Mouse (Mus musculus) E14TG2a.4 (cell line): ENCODE measurements around the gene Prrc2a.
A peak's percentile ranks its signal among the peaks of the same experiment; 100 is the strongest.

Source experiments
- H3K27me3 ChIP-seq: 2 replicates; pipeline ENCODE4 v1.6.1; 2014; ENCODE audit warnings: low read length, control low read depth; ENCODE audit not compliant: insufficient read depth
- H3K36me3 ChIP-seq: 2 replicates; pipeline ENCODE4 v1.6.1; 2014; ENCODE audit warnings: low read length, control low read depth; ENCODE audit not compliant: insufficient read depth
- H3K4me1 ChIP-seq: replicated peaks from 2 replicates; pipeline ENCODE4 v1.6.1; 2014; ENCODE audit warnings: low read depth, low read length, control low read depth
- H3K4me3 ChIP-seq: replicated peaks from 2 replicates; pipeline ENCODE4 v1.5.1; 2014; ENCODE audit warnings: mild to moderate bottlenecking, low read length
- H3K9me3 ChIP-seq: 2 replicates; pipeline ENCODE4 v1.6.1; 2014; ENCODE audit warnings: low read length, control low read depth
- CTCF ChIP-seq: conservative IDR thresholded peaks from 2 replicates; pipeline ENCODE4 v1.5.1; 2014; ENCODE audit warnings: low read length
- NANOG ChIP-seq: IDR thresholded peaks from 2 replicates; pipeline ENCODE4 v1.6.1; 2014; ENCODE audit warnings: borderline replicate concordance, low read length, mixed read lengths
- POU5F1 ChIP-seq: IDR thresholded peaks from 2 replicates; pipeline ENCODE4 v1.6.1; 2014; ENCODE audit warnings: low read length, borderline replicate concordance

The Prrc2a gene

DNA sequence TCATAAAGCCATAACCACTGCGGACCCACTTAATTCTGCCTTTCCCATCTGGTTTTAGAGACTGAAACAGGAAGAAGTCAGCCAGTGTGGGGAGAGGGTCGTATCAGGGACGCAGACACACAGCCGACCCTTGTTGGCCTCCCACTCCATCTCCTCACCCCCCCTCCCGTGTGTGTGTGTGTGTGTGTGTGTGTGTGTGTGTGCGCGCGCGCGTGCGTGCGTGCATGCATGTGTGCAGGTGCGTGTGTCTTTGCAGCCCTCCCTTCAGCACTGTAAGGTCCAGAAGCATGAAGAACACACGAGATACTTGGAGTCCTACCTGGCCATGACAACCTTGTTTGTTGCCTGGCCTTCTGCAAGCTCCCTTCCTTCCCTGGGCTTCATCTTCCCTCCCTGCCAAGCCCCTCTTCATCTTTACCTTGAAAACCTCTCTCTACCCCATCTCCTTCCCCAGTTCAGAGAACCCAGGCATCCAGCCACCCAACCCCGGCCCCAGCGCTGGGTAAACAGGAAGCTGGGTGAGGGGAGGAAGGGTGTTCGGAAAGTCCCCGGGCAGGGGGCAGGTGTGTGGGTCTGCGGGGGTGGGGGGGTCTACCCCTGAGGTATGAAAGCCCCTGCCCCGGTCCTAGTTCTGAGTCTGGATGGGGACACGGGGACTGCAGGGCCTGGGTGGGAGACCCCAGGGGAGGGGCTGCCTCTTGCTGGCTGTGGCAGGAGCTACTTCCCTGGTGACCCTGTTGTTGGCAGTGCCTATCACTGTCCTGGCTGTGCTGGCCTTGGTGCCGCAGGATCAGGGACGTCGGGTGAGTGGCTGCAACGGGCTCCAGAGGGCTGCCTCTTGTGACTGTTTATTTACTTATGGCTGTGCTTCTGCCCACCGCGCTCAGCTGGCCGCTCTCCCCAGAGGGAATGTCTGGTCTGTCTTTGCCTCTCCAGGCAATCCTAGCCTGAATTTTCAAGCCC, 29.5 kb upstream of the Prrc2a start, which contains the start of gene Ltb:
Gene Ltb (plus strand): TSS at position 559 of the 963 bp plus-strand sequence.
- no peaks in the 10 kb centered on the region for H3K36me3 ChIP-seq
- H3K4me1 ChIP-seq, result peaks cover 45% of the 10 kb centered on the region
- H3K4me3 ChIP-seq, result peak within 1 kb of the TSS; percentile 73
- no peak for TF ChIP-seq CTCF
- TF ChIP-seq NANOG, result no peak
- no peak for TF ChIP-seq POU5F1
- H3K27me3 ChIP-seq, result peaks cover 70% of the 10 kb centered on the region
- 0 out of 2 replicates have a peak, but pooled peaks cover 5% of the 10 kb centered on the region for H3K9me3 ChIP-seq

DNA sequence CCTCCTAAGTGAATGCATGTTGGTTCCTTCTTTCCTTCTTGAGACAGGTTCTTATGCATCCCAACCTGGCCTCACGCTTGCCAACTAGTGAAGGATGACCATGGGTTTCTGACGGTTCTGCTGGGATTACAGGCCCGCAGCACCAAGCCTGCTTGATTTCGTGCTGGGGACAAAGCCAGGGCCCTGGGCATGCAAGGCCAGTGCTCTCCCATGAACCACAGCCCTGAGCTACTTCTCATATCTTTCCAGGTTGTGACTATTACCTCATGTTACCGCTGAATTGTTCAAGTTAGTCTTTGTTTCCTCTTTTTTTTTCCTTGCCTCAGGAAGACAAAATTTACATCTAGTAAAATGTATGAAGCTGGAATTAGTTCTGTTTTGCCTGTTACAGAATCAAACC, 28.2 kb upstream of the Prrc2a start:
- TF ChIP-seq CTCF, result no peak
- TF ChIP-seq POU5F1, result no peak
- TF ChIP-seq NANOG, result no peak
- Histone ChIP-seq H3K36me3 (no peaks in the 10 kb centered on the region), H3K4me1 (peaks cover 52% of the 10 kb centered on the region), H3K4me3 (no peak overlapping the region), H3K9me3 (no peaks in the 10 kb centered on the region), H3K27me3 (peaks cover 58% of the 10 kb centered on the region)

DNA sequence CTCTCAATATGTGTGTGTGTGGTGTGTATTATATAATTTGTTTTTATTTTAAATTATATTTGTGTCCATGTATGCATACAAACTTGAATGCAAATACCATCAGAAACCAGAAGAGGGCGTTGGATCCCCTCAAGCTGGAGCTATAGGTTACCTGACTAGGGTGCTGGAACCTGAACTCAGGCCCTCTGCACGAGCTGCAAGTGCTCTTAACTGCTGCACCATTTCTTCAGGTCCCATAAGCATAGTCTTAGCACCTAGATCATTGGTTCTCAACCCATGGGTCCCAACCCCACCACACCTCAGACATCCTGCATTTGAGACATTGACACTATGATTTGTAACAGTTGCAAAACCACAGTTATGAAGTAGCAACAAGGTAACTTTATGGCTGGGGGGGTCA, 27.0 kb upstream of the Prrc2a start:
- Histone ChIP-seq H3K36me3 (no peaks in the 10 kb centered on the region), H3K4me3 (no peak overlapping the region), H3K27me3 (peaks cover 47% of the 10 kb centered on the region), H3K4me1 (peaks cover 64% of the 10 kb centered on the region), H3K9me3 (no peaks in the 10 kb centered on the region)
- TF ChIP-seq NANOG (no peak), CTCF (peak; percentile 38)

DNA sequence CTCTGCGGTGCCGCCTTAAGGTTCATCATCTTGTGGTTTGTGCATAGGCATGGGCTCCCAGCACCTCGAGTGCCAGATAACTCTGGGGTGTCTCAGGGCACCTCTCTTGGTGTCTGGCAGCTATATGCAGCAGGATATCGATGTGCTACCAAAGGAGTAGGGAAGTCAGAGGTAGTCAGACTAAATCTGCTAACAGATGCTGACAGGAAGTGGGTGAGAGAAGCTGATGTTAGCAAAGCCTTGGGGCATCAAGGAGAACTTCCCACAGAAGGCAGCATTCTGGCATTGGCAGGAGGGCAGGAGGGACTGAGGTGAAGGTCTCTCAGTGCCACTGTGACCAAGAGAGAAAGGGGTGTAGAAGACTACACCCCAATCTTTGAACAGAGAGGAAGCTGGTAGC, 25.4 kb upstream of the Prrc2a start:
- Histone ChIP-seq H3K4me1 (peaks cover 63% of the 10 kb centered on the region), H3K27me3 (peaks cover 31% of the 10 kb centered on the region), H3K36me3 (no peaks in the 10 kb centered on the region), H3K4me3 (peak overlapping the region; percentile 11; the same call in 1 of the 2 replicates), H3K9me3 (no peaks in the 10 kb centered on the region)
- TF ChIP-seq POU5F1 (no peak), NANOG (no peak), CTCF (no peak)

DNA sequence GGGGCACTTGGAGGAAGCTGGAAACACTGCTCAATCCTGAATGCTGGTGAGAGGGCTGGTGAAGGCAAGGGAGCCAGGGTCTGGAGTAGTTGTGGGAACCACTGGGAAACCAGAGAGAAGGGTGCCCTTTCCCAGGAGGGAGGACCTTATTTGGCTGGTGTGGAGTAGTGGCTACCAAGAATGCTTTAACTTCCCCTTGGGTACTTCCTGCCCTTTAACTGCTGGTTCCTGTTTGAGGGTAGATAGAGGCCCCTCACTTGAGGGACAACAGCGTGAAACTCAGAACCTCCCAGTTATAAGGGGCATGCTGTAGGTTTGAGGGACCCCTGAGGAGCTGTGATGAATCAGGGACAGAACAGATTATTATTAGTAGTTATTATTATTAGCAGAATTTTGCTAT, 24.5 kb upstream of the Prrc2a start:
- Histone ChIP-seq H3K27me3 (peaks cover 22% of the 10 kb centered on the region), H3K4me3 (no peak overlapping the region), H3K9me3 (no peaks in the 10 kb centered on the region), H3K4me1 (peaks cover 63% of the 10 kb centered on the region), H3K36me3 (no peaks in the 10 kb centered on the region)
- no peak for TF ChIP-seq POU5F1
- no peak for TF ChIP-seq NANOG
- no peak for TF ChIP-seq CTCF

DNA sequence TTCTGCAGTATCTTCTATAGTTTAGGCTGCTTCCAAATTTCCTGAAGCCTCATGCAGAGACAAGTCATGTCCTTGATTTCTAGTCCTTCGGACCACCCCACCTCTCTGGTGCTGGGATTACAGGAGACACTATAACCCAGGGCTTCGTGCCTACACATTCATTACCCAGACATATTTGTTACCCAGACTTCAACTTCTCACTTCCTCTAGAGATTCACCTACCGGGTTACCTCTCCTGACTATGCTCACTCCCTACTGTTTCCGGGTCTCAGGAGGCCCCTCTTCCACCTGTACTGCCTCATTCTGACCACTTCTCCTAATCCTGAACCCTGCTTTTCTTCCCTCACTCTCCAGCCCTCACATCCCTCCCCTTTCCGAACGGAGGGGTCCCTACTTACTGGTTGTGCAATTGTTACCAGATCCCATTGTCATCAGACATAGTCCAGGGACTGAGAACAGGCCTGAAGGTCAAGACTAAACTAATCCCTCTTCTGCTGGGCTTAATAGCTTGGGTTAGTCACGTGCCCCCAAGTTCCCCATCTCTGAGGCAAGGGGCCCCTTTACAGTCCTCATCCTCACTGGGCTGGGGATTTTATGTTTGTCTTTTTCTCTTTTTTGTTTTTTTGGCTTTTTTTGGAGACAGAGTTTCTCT, 23.4 kb upstream of the Prrc2a start, which contains the start of gene Lst1:
Gene Lst1 (minus strand): TSS at position 481 of the 652 bp plus-strand sequence.
- TF ChIP-seq POU5F1 (no peak), CTCF (no peak), NANOG (no peak)
- no peaks in the 10 kb centered on the region for H3K9me3 ChIP-seq
- H3K4me3 ChIP-seq, result peak within 1 kb of the TSS; percentile 46
- H3K36me3 ChIP-seq, result no peaks in the 10 kb centered on the region
- peaks cover 68% of the 10 kb centered on the region for H3K4me1 ChIP-seq
- peaks cover 11% of the 10 kb centered on the region for H3K27me3 ChIP-seq

DNA sequence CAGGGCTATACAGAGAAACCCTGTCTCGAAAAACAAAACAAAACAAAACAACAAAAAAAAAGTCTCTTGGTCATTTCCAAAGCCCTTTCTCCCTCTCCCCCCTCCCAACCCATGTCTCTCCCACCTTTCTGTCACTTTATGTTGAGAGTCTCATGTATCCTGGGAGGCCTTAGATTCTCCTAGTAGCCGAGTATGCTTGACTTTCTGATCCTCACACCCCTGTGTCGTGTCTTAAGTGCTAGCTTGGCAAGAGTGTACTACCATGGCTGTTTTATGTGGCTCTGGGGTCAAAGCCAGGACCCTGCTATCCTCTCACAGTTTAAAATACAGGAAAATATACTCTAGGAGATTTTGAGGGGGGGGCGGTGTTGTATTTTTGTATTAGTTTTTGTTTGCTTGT, 22.6 kb upstream of the Prrc2a start:
- TF ChIP-seq POU5F1 (no peak), CTCF (no peak), NANOG (no peak)
- Histone ChIP-seq H3K4me1 (peaks cover 71% of the 10 kb centered on the region), H3K27me3 (peaks cover 5% of the 10 kb centered on the region; the same call in 1 of the 2 replicates), H3K4me3 (peak overlapping the region; percentile 46; the same call in 1 of the 2 replicates), H3K9me3 (no peaks in the 10 kb centered on the region), H3K36me3 (no peaks in the 10 kb centered on the region)

DNA sequence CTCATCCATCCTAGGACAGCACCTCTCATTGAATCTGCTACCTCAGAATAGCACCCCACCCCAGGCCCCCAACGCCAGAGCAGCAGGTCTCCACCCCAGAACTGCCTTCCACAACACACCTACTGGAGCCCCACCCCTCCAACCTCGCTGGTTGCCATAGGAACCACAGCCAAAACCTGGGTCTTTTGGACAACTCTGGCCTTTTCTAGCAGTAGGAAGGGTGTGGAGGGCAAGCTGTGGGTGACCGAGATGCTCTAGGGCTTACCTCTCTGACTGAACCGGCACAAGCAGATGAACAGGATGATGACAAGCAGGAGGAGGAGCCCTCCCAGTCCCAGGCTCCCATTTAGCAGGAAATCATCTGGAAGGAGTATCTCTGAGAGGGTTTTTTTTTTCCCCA, 22.0 kb upstream of the Prrc2a start:
- Histone ChIP-seq H3K36me3 (no peaks in the 10 kb centered on the region), H3K4me1 (peaks cover 71% of the 10 kb centered on the region), H3K27me3 (peaks cover 5% of the 10 kb centered on the region; the same call in 1 of the 2 replicates), H3K9me3 (no peaks in the 10 kb centered on the region), H3K4me3 (peak overlapping the region; percentile 62)
- TF ChIP-seq POU5F1, result no peak
- TF ChIP-seq NANOG, result no peak
- no peak for TF ChIP-seq CTCF
